Mouse (Mus musculus) skeletal muscle tissue, postnatal 0 days (tissue): Measurements from ENCODE around the gene Ap1s1. TPM values are rescaled to one million over a fixed set of nuclear protein-coding genes. Genes with fewer than 3 reads are reported as not detected.

ENCODE experiments used
- microRNA counts: library from miRNA; unstranded; fragments of <30 nt; microRNA quantifications from one replicate; lab custom pipeline; 2015
- microRNA-seq, 2 experiments: library from miRNA; unstranded; fragments of <30 nt; microRNA quantifications; one replicate each; pipeline ENCODE4; 2016
- polyA plus RNA-seq: library from polyadenylated mRNA; unstranded; fragments of >200 nt; fragmentation: Nextera tagmentation; extraction: Ambion mirVana; gene quantifications from 2 replicates; pipeline ENCODE4 v1.2.1, GENCODE M21; 2015

Gene Ap1s1
- polyA plus RNA-seq: 81.5 and 101 TPM in 2 replicates

DNA sequence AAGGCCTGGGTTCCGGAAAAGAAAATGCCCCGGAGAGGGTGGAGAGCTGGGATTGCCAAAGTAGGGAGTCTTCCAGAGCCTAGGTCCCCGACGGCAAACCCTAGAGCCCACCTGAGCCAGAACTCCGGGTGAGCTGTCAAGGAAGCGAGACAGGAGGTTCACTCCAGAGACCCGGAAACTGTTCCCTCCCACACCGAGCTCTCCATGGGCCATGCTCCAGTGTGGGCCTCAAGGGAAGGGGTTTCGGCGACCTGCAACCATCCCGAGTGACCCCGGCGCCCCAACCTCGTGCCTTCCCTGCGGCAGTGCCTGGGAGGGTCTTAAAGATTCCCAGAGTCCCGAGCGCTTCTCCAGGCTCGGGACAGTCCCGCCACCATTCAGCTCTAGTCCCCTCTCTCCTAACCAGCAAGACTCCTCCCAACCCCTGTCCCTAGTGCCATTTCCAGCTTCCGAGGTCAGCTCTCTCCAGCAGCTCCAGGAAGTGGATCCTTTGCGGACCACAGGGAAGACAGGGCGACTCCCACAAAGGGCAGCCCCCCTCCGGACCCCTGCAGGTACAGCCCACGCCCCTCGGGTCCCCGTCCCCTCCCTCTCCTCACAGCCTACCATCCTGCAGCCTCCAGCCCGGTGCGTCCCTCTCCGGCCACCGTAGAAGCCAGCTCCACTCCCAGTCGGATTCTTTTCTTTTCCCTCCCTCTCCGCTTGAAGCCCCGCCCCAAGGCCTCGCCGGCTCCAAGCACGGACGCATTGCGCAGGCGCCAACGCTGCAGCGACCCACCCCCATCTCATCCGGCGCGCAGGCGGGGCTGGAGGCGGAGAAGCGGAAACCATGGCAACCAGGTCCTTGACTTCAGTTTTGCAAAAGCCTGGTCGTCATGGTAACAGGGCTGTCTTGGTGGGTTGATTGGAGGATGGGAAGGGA is at the start of gene Ap1s1:
Gene Ap1s1 (minus strand): TSS at position 734 of the 922 bp plus-strand sequence.

GRCm38 (mm10) chr5:137072079-137072960 is 26.4 kb upstream of the Ap1s1 start, which contains the start of gene Serpine1:
Serpine1 (minus strand) TSS chr5:137072268.

GRCm38 (mm10) chr5:137026092-137026491 is 19.8 kb downstream of the Ap1s1 start, which contains the start of gene Vgf:
Vgf (plus strand) TSS chr5:137026392.

GRCm38 (mm10) chr5:136987934-136988271 is 58.0 kb downstream of the Ap1s1 start, which contains the start of gene Znhit1:
Znhit1 (minus strand) TSS chr5:136988021.

DNA sequence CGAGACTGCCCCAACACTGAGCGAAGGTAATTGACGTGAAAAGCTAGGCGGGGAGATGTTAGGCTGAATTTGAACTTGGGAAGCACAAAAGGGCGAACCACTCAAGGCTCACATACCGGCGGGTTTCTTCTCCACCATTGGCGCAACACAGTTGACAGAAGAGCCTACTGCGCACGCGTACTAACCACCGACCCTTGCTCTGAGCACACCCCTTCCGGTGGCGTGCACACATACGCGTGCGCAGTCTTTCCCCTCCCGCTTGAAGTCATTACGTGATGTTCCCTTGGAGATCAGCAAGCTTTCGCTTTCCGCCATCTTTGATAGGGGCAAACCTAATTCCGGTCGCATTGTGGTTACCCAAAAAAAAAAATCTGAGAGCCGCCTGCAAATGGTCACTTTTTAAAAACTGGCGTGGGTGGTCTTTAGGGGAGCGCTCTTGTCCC is 59.2 kb downstream of the Ap1s1 start, which contains the start of gene Plod3:
Gene Plod3 (plus strand): TSS at position 325 of the 443 bp plus-strand sequence.

MicroRNAs within 50 kb of the gene (microRNA counts, 519-probe panel; counts per million panel counts)
- 296 counts per million, percentile 58 among the panel's probes with 10 or more counts for microRNA mmu-miR-702 (lab: Ali Mortazavi, UCI)

Small RNAs within 50 kb of the gene (microRNA-seq; reads per million reads assigned to microRNA genes)
- gene Mir702: 6.6 to 14.6 reads per million in 2 experiments

Other genes with a start within 250 kb of the Ap1s1 start
- 22.9 and 24.1 TPM in 2 replicates for gene Col26a1, start 162.9 kb downstream of the Ap1s1 start, polyA plus RNA-seq
- gene Ift22, start 138.0 kb downstream of the Ap1s1 start, polyA plus RNA-seq: 20.8 and 25.7 TPM in 2 replicates
- gene Fis1, start 92.9 kb downstream of the Ap1s1 start, polyA plus RNA-seq: 178 and 191 TPM in 2 replicates
- gene Cldn15, start 79.5 kb downstream of the Ap1s1 start, polyA plus RNA-seq: 7.8 and 12.0 TPM in 2 replicates
- 13.4 and 20.1 TPM in 2 replicates for gene Plod3, start 59.1 kb downstream of the Ap1s1 start, polyA plus RNA-seq
- gene Znhit1, start 58.1 kb downstream of the Ap1s1 start, polyA plus RNA-seq: 50.8 and 52.5 TPM in 2 replicates
- not detected in 2 replicates for gene Vgf, start 19.7 kb downstream of the Ap1s1 start, polyA plus RNA-seq
- gene Serpine1, start 26.1 kb upstream of the Ap1s1 start, polyA plus RNA-seq: 0.50 and 0.71 TPM in 2 replicates
- gene Trim56, start 70.1 kb upstream of the Ap1s1 start, polyA plus RNA-seq: 4.1 and 5.1 TPM in 2 replicates
- gene Muc3, start 103.2 kb upstream of the Ap1s1 start, polyA plus RNA-seq: not detected in 2 replicates
- gene Muc3a, start 166.3 kb upstream of the Ap1s1 start, polyA plus RNA-seq: 0.09 TPM in 1 of 2 replicates, not detected in the other
- 60.2 and 65.7 TPM in 2 replicates for gene Ache, start 241.4 kb upstream of the Ap1s1 start, polyA plus RNA-seq
- 35.6 and 36.9 TPM in 2 replicates for gene Ufsp1, start 248.5 kb upstream of the Ap1s1 start, polyA plus RNA-seq